Mouse (Mus musculus) G1E (cell line): ENCODE measurements at regions not wholly inside any gene's neighbourhood (a gene's known extent, or its start where the extent isn't known, plus 50 kb on each side); places are given as distances from the start of the nearest gene placed in this dataset.

Experiments used
- CTCF ChIP-seq: IDR thresholded peaks from 2 replicates; pipeline ENCODE4 v1.5.1; 2012; ENCODE audit warnings: low read depth, low read length, inconsistent platforms, mixed read lengths
- GATA1 ChIP-seq: IDR thresholded peaks from 2 replicates; pipeline ENCODE4 v1.6.1; 2012; ENCODE audit warnings: borderline replicate concordance, low read length, inconsistent platforms, mixed read lengths
- GATA2 ChIP-seq: IDR thresholded peaks from 2 replicates; pipeline ENCODE4 v1.6.1; 2012; ENCODE audit warnings: low read depth, low read length, inconsistent platforms, borderline replicate concordance
- POLR2AphosphoS5 ChIP-seq: IDR thresholded peaks from 2 replicates; pipeline ENCODE4 v1.6.1; 2012; ENCODE audit warnings: low read depth, low read length, inconsistent platforms; ENCODE audit not compliant: insufficient replicate concordance
- TAL1 ChIP-seq: conservative IDR thresholded peaks from 2 replicates; pipeline ENCODE4 v1.6.1; 2012; ENCODE audit warnings: low read depth, low read length, inconsistent platforms, mixed read lengths

DNA sequence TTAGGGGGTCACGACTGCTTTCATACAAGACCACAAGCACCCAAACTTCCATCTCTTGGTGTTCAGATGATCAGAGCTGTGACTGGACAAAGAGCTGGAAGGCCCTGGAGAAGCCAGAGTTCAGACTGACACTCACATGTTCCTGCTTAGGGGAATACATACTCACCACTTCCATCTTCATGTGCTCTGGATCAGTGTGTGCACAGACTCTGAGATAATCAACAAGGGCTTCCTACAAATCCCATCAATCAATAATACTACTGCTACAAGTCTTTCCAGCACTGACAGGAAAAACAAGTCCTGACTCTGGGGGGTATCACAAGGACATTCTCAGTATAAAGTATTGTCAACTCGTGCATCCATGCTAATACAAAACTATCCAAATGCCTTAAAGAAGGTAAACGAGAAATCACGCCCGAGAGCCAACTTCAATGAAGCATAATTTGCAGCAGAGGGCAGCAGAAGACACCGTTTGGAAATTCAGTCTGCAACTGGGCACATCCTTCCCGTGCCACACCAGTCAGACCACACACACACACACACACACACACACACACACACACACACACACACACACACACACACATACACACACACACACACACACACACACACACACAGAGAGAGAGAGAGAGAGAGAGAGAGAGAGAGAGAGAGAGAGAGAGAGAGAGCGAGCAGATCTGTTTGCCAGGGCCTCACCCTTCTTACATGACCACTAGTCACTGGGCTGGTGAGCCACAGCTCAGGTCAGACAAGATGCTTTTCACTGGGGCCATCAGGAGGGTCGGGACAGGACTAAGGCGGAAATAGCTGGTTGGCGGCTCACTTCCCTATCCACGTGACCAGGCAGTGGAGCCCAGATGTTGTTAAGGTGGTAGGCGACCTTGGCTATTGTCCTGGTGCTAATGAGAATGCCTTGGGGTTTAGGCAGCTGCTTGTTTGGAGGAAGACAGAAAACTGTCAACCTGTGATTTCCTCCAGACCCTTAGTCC, 75.4 kb upstream of the Foxa2 start:
- no peak for TF ChIP-seq CTCF
- TF ChIP-seq GATA1: no peak
- no peak for TF ChIP-seq TAL1
- TF ChIP-seq POLR2AphosphoS5: no peak
- no peak for TF ChIP-seq GATA2
